Mouse (Mus musculus) 3T3-L1 (cell line): ENCODE measurements around the gene March6.

Experiments
- DNase-seq: peaks from one replicate; pipeline ENCODE4 v3.0.0-alpha.2; 2015; ENCODE audit warnings: low read depth, low spot score

The March6 gene

GRCm38 (mm10) chr15:31542013-31542958 lies 11.4 kb upstream of the March6 start:
- DNase-seq: no peak

GRCm38 (mm10) chr15:31540513-31540802 lies 9.6 kb upstream of the March6 start:
- DNase-seq: no peak

GRCm38 (mm10) chr15:31539643-31540512 lies 9.0 kb upstream of the March6 start:
- DNase-seq: no peak

GRCm38 (mm10) chr15:31538346-31538745 lies 7.5 kb upstream of the March6 start:
- DNase-seq: no peak

- DNase-seq: no peak
These were observed 6.9 kb upstream of the March6 start for GRCm38 (mm10) chr15:31537706-31538105.

GRCm38 (mm10) chr15:31536051-31536737 lies 5.3 kb upstream of the March6 start:
- peak; percentile 58 for DNase-seq

- DNase-seq: no peak
These were observed 4.5 kb upstream of the March6 start for GRCm38 (mm10) chr15:31535259-31535855.

GRCm38 (mm10) chr15:31534421-31535258 lies 3.8 kb upstream of the March6 start:
- DNase-seq: no peak

- no peak for DNase-seq
These were observed 2.7 kb upstream of the March6 start for GRCm38 (mm10) chr15:31533529-31533928.

GRCm38 (mm10) chr15:31532331-31533021 lies 1.6 kb upstream of the March6 start:
- no peak for DNase-seq

- peak; percentile 63 for DNase-seq
These were observed 835 bp upstream of the March6 start for GRCm38 (mm10) chr15:31531446-31532330.

GRCm38 (mm10) chr15:31529811-31530658 lies 818 bp downstream of the March6 start:
- peak; percentile 36 for DNase-seq

- DNase-seq: no peak
These were observed 1.8 kb downstream of the March6 start for GRCm38 (mm10) chr15:31529103-31529502.

- DNase-seq: no peak
These were observed 2.4 kb downstream of the March6 start for GRCm38 (mm10) chr15:31528477-31528876.

GRCm38 (mm10) chr15:31526463-31526862 lies 4.4 kb downstream of the March6 start:
- DNase-seq: no peak

GRCm38 (mm10) chr15:31519000-31519399 lies 11.9 kb downstream of the March6 start:
- no peak for DNase-seq

- DNase-seq: no peak
These were observed 12.5 kb downstream of the March6 start for GRCm38 (mm10) chr15:31518371-31518770.

- no peak for DNase-seq
These were observed 13.7 kb downstream of the March6 start for GRCm38 (mm10) chr15:31517186-31517585.
